Mouse (Mus musculus) erythroblast, embryonic 14.5 days (primary cell): Measurements from ENCODE around the gene Zfp882.

Experiments used
- GATA1 ChIP-seq: IDR thresholded peaks from 2 replicates; pipeline ENCODE4 v1.6.1; 2012; ENCODE audit warnings: low read length, inconsistent platforms, mixed read lengths
- TAL1 ChIP-seq: IDR thresholded peaks from 3 replicates; pipeline ENCODE4 v1.6.1; 2012; ENCODE audit warnings: low read length, inconsistent platforms, mixed read lengths

DNA sequence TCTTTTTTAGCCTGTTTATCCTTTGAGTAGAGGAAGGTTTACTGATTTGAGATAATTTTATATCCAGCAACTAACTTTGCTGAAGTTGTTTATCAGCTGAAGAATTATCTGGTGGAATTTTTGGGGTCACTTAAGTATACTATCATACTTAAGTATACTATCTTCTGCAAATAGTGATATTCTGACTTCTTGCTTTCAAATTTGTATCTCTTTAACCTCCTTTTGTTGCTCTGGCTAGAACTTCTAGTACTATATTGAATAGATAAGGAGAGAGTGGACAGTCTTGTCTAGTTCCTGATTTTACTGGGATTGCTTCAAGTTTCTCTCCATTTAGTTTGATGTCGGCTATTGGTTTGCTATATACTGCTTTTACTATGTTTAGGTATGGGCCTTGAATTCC, 1.6 kb upstream of the Zfp882 start:
- TF ChIP-seq TAL1 (no peak), GATA1 (no peak)
